Mouse (Mus musculus) cerebellum, adult 2 months (tissue): ENCODE results near the gene Rph3al.

Source experiments
- CTCF ChIP-seq: fragments of 200-500 bp; IDR thresholded peaks from 2 replicates; pipeline ENCODE4 v1.5.1; 2011; ENCODE audit warnings: low read depth, mild to moderate bottlenecking, control low read depth, low read length, moderate library complexity, borderline replicate concordance; ENCODE audit not compliant: insufficient read depth
- POLR2A ChIP-seq: fragments of 200-500 bp; IDR thresholded peaks from 2 replicates; pipeline ENCODE4 v1.6.1; 2011; ENCODE audit warnings: low read length, control low read depth, borderline replicate concordance; ENCODE audit not compliant: insufficient read depth

DNA sequence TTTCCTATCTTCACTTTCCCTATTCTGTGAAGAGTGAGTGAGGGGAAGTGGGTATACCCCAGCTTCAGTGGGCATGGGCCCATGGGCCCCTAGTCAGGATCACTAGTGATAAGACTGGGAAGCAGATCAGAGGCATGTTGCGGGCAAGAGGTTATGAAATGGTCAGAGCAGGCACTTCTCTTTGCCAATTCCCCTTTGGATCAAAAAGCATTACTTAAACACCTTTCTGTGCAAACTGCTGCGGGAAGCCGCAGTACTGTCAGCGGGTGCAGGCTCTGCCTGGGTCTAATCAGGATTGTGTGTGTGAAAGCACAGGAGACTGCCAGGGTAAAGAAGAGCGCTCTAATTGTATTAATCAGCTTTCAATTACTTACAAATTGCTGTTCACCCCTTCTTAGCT lies 67.8 kb downstream of the Rph3al start:
- TF ChIP-seq POLR2A (no peak), CTCF (no peak)
